Mouse (Mus musculus) retina, postnatal 7 days (tissue): ENCODE results near the gene Rho.

Source experiments
- DNase-seq: peaks from one replicate; pipeline ENCODE4 v3.0.0-alpha.2; 2012; ENCODE audit warnings: low read depth, low spot score

Gene Rho

DNA sequence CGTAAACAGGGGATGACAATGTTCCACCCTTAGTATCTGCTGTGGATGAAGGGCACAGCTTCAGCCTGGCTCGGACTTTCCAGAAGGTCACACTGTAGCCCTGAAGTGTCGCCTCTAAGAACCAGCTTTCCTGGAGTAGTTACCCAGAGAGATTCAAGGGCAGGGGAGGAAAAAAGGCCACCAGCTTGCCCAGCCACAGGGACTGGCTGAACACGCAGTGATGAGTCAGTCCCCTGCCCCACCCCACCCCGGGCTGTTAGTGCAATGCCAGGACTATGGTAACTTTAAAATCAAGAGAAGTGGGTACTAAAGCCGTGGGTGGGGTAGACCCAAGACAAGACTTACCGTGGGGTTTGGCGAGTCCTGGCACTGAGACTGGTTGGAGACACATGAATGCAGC is 44.1 kb downstream of the Rho start:
- no peak for DNase-seq

DNA sequence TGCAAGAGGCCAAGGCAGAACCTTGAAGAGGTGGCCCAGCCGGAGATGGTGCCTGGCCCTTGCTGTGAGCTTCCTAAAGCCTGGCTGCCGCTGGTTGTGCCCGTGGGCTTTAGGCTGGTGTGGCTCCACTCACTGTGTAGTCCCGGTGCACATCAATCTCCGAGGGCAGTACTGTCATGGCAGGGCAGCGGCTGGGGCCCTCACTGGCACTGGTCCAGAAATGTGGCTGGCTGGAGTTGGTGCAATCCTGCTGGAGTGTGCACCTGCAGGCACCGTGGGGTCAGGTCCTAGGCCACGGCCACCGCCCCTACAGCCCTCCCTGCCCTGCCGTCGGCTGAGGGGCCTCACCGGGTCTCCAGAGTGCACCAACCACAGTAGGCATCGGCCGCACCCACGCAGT is 46.3 kb downstream of the Rho start:
- no peak for DNase-seq

DNA sequence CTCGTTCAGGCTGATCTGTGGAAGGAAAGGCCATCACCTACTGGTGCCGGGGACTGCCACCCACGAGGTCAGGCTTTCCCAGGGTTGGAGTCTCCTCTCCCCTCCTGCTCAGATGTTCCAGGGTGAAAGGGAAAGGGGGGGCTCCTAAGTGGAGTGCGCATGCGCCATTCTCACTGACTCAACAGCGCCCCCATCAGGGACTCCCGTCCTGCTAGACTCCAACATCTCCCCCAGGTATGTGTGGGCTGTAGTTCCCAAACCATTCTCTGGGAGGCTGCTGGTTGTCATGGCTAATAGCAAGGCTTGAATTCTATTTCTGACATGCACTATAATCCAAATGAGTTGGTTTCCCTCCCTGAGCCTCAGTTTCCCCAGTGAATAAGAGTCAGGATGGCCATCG is 47.0 kb downstream of the Rho start:
- DNase-seq = no peak

DNA sequence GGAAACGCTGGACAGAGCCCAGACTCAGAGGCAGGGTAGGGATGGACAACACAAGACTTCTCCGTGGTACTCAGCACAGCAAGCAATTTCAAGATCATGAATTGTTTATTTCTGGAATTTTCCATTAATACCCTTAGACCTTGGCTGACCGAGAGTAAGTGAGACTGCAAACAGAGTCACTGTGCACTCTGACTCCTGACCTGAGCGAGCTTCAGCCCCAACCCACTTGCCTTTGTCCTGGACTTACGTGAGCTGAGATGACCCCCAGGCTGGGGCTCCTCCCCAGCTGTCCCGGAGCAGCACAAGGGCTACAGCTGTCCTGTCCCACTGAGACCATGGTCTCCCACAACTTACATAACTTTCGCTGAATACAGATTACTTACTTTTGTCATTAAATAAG is 51.3 kb downstream of the Rho start:
- DNase-seq = no peak

DNA sequence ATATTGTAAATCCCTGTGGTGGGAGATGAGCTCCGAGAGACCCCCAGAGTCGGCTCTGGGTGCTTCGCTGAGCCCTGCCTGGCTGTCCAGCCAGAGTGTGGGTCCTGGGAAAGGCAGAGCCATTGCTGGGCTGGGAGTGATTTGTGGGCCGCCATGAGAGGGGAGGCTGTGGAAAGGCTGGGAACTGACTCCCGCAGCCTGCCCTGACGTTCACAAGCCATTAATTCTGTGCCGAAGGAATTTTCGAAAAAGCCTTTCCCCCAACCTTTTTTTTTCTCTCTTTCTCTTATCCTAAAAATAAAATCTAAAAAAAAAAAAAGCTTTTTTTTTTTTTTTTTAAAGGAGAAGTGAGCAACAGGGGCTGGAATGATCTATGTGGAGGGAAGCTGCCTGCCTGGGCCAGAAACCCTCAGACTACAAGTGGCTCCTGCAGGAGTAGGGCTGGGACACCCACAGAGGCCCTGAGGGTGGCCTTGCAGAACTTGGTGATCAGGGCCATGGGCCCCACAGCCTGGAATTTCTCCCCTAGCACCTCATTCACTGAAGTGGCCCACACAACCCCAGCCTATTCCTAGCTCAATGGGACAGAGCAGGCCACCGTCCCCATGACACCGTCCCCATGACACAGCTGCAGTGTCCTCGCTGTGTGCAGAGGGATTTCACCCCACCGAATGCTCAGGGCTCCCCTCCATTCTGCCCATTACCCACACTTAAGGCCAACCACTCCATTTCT is 51.9 kb downstream of the Rho start:
- DNase-seq = no peak

DNA sequence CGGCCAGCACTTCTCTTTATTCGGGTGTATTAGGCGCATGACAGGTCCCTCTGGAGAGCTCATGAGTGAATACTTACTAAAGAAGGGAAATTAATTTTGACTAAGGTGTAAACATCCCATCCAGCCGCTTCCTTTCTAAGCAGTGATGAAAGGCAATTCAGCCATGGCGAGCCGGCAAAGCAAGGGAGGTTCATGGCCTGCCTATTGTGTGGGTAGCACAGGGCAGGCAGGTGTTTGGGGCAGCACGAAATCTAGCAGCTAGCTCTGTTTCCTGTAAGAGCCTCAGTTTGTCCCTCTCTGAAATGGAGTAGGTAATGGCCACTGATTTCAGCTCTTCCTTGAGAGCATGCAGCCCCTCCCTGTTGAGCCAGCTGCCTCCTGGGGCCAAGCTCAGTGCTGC is 53.0 kb downstream of the Rho start:
- no peak for DNase-seq

DNA sequence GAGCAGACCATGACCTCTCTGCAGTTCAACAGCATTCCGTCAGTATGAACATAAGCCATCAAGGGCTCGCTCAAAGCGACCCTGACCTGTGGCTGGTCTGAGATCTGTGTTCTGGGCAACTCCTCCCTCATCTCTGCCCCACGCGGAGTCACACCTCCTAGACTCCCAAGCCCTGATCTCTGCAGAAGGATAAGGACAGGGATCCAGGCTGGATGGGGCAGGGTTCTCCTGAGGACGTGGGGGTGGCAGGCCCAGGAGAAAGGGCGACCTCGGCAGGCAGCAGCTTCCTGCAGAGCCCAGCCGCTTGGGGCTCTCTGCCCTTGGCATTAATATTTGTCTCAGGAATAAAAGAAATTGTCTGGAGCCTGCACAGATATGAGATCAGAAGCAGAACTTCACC is 54.1 kb downstream of the Rho start:
- DNase-seq = no peak

DNA sequence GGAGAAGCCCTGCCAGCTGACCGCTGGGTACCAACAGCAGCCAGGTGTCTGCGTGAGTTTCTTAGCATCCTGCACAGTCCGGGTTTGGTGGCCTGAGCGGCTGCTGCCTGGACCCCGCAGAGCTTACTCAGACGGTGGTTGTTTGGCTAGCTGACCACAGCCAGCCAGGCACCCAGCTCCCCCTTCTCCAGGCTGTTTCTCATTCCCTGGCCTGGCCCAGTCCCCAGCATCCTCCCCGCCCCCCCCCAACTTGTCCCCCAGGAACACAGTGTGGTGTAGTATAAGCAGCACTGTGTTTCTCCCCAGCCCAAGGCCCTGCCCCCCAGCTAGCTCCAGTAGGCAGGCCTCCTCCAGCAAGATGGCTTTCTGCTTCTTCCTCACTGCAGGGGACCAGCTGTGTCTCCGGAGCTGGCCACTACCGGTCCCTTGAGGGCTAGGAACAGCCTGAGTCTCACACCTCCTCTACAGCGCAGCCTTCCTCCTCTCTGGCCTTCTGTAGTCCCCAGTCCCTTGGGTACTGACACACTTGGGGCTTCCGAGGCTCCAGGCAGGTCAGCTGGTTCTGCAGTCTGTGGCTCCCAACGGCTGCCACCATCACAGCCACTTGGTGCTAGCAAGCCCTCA is 55.0 kb downstream of the Rho start:
- no peak for DNase-seq

DNA sequence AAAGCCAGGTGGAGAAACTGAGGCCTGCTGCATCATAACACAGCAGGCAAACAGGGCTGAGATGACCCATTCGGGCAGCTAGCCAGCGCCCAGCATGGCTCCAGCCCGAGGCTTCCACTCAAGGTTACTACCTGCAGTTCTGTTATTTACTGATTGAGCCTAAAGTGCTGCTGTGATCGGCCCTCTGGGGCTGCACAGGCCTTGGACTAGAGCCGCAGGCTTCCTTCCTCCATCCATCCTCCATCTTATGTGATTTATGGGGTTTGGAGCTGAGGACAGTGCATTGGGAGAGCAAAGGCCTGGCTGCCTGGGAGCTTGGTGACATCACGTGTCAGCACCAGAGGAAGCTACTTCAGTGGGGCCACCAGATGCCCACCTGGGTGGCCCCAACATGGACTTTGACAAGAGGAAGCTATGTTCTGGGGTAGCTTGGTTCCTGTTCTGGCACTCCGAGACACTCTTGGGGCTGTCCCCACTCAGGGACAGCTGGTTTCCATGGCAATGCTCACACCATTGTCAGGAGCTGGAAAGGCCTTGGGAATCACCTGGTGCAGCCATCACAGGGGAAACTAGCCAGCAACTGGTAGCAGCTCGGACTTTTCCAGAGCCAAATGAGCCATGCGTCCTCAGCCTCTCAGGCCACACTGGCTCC is 55.7 kb downstream of the Rho start:
- no peak for DNase-seq

DNA sequence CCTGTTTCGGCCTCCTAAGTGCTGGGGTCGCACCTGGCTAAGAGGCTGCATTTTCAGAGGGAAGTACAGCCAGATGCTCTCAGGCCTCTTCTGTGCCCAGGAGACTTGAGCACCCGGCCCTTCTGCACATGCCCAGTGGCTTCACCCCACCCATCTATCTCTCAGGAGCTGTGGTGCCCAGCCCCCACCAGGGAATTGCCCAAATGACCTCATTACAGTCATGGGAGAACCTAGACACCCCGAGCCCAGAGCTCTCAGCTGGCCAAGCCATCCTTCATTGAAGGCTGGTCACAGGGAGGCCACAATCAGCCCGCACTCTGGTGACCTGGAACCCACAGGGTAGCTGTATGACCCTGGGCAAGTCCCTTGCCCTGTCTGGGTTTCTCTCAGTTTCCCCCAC is 57.5 kb downstream of the Rho start:
- no peak for DNase-seq

DNA sequence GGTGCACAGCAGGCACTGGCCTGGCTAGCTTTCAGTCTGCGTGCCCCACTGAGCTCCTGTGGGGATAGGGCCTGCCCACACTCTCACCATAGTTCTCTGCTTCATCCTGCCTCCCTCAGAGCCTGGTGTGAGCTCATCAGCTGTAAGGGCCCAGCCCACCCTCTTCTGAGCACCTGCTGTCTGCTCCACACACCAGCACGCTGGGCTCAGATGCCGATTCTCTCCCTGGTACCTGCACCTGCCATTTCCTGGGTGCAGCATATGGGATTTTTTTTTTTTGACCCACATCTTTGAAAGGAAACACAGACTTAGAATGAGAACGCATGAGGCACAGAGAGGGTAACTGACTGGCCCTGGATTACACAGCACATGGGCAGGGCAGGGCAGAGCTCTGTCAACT is 58.1 kb downstream of the Rho start:
- no peak for DNase-seq
